Mouse (Mus musculus): ENCODE measurements around the gene Plin3. TPM values are rescaled to one million over a fixed set of nuclear protein-coding genes. Genes with fewer than 3 reads are reported as not detected.
"Not testable (repeated sequence)": the region's sequence is repeated elsewhere in the genome, so short reads cannot be mapped to it uniquely, and the experiment has no call there.

Gene Plin3
- total RNA-seq, 2 experiments from 2014 or later: 3.8 to 5.4 TPM

DNA sequence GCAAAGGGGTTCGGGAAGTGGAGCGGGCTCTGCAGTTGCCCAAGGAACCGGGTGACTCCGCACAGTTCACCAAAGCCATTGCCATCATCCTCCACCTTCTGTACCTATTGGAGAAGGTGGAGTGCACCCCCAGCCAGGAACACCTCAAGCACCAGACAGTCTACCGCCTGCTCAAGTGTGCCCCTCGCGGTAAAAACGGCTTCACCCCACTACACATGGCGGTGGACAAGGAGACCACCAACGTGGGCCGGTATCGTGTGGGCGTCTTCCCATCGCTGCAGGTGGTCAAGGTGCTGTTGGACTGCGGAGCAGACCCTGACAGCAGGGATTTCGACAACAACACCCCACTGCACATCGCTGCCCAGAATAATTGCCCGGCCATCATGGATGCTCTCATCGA, 34.4 kb downstream of the Plin3 start:
- DNase-seq (ENCODE audit: extremely low spot score in 1 of 2, low spot score in 2 of 2); intact Hi-C loops (cut with DNase I): not testable (repeated sequence)

DNA sequence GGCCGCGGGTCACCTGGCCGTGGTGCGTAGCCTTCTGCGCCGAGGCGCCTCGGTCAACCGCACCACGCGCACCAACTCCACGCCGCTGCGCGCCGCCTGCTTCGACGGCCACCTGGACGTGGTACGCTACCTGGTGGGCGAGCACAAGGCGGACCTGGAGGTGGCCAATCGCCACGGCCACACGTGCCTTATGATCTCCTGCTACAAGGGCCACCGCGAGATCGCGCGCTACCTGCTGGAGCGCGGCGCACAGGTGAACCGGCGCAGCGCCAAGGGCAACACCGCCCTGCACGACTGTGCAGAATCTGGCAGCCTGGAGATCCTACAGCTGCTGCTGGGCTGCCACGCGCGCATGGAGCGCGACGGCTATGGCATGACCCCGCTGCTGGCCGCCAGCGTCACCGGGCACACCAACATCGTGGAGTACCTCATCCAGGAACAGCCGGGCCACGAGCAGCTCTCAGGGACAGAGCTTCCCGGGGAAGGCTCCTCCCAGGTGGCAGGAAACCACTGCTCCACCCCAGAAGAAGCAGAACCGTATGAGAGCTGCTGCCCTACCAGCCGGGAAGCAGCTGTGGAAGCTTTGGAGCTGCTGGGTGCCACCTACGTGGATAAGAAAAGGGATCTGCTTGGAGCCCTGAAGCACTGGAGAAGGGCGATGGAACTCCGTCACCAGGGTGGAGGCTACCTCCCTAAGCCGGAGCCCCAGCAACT, 35.3 kb downstream of the Plin3 start:
- intact Hi-C loops (cut with DNase I): no loop called here
- peak in 1 of 2 experiments; percentile 55 for DNase-seq (ENCODE audit: extremely low spot score in 1 of 2, low spot score in 2 of 2)

DNA sequence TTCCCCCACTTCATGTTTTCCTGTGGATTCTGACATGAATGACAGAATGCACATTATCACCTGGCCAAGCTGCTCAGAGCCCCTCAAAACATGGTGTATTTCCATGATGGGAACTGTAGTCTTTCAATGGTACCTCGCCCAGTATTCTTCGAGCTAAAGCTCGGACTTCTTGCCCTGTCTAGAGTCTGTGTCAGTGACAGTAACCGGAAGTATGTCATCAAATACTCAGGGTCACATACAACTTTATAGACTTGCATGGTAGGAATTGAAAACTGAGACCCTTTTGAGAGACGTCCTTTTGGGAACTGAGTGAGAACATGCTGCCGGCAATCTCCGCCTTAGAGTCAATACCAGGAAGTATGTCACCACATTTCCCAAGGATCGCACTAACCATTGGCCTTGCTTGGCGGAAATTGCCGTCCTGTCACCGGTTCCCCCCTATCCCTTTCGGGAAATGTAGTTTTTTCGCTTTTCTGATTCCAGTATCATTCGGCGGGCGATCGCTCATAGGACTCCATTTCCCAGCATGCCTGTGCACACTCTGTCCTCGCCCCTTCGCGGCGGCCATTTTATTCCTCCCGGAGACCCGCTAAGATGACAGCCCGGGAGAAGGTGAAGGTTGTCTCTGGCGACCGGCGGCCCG, 36.3 kb downstream of the Plin3 start, which contains the start of gene Fem1a:
Gene Fem1a (plus strand): TSS at position 572 of the 643 bp plus-strand sequence.
- intact Hi-C loops (cut with DNase I): no loop called here
- DNase-seq (ENCODE audit: extremely low spot score in 1 of 2, low spot score in 2 of 2): peak; percentile 95 to 98

DNA sequence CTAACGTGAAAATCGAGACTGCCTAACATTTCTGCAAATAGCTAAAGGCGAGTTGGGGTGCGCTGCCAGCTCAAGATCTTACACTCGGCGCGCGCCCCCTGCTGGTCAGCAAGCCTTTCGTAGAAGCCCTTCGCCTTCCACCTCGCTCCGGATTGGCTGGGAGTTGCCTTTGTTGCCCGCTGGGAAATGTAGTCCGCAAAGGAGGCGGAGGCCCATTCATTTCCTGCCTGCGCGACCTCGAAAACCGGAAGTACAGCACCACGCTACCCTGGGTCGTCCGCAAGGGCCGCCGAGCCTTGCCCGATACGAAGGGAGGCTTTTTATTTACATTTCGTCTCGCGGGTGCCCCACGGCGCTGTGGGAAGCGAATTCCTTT, 36.8 kb downstream of the Plin3 start:
- DNase-seq (ENCODE audit: extremely low spot score in 1 of 2, low spot score in 2 of 2): peak; percentile 99
- intact Hi-C loops (cut with DNase I): no loop called here

DNA sequence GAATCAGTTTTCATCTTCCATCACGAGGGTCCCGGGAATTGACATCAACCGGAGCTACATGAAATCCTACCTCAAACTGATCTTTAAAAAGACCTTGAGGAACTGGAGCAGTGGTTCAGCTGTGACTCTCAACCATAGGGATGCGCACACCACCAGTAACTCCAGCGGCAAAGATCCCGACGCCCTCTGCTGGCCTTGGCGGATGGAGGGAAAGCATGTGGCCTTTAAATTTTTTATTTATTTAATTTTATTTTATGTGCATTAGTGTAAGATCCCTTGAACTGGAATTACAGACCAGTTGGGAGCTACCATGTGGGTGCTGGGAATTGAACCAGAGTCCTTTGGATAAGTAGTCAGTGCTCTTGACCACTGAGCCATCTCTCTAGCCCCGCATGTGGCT, 37.2 kb downstream of the Plin3 start:
- DNase-seq (ENCODE audit: extremely low spot score in 1 of 2, low spot score in 2 of 2): peak; percentile 62 to 74
- intact Hi-C loops (cut with DNase I): no loop called here

DNA sequence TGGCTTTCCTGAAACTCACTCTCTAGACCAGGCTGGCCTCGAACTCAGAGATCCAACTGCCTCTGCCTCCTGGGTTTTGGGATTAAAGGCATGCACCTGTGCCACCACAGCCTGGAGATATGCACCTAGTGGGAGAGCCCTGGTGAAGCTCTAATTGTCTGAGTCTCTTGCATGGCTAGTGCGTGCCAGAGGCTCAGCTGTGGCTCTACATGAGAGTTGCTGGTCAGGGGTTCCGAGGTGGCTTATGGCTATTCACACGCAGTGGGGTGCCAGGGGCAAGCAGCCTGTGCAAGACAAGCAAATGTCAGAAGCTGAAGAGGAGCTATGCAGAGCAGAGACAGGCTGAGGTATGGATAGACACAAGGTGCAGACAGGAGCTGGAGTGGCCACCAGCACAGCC, 38.0 kb downstream of the Plin3 start:
- intact Hi-C loops (cut with DNase I): loop anchor here (5.0 kb wide), 2 partner anchors 37 to 122 kb away; partner anchors contain the start of gene Dpp9
- no peak for DNase-seq (ENCODE audit: extremely low spot score in 1 of 2, low spot score in 2 of 2)

DNA sequence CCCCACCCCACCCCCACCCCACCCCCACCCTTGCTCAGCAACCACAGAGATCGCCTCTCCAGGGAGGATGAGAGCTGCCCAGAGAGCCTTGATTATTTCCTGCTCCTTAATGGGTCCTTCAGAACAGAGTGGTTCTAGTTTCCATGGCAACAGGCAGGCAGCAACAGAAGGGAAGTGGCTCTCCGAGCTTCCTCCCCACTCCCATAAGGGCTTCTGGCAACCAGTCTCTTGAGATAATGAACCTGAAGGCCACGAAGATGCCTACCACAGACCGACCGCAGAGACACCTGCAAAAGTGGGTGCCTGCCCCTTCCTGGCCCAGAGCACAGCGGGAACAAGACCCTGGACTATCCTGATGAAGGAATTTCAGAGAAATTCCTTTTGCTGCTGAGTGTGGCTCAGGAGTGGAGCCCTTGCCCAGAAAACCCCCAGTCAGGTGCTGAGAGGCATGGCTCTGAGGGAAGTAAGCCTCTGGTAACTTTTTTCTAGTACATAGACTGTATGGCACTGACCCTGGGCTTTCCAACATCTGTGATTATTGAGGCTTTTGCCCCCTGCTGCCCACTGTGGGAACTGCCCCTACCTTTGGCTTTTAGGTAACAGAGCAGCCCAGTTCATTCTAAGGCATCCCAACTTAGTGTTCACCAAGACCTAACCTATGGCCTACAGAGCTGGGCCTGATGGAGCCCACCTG, 41.4 kb downstream of the Plin3 start:
- peak; percentile 70 to 78 for DNase-seq (ENCODE audit: extremely low spot score in 1 of 2, low spot score in 2 of 2)
- intact Hi-C loops (cut with DNase I): loop anchor here (5.0 kb wide), 2 partner anchors 34 to 119 kb away; partner anchors contain the start of gene Dpp9

DNA sequence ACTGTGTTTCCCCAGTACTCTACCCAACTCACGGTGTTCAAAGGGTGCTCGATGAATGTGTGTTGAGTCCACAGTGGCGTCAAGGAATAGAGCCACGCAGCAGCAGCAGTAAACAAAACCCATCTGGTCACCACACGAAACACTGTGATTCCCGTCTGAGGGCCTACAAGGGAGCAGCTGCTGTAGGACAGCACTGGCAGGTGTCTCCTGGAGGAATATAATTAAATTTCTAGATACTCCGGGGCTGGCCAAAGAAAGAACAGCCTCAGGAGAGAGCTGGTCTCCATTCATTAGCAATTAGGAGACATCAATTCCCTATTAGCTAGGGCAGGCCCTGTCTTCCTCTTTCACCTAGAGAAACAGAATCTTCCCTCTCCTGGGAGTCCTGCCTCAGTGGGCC, 47.1 kb downstream of the Plin3 start:
- no peak for DNase-seq (ENCODE audit: extremely low spot score in 1 of 2, low spot score in 2 of 2)
- intact Hi-C loops (cut with DNase I): no loop called here

DNA sequence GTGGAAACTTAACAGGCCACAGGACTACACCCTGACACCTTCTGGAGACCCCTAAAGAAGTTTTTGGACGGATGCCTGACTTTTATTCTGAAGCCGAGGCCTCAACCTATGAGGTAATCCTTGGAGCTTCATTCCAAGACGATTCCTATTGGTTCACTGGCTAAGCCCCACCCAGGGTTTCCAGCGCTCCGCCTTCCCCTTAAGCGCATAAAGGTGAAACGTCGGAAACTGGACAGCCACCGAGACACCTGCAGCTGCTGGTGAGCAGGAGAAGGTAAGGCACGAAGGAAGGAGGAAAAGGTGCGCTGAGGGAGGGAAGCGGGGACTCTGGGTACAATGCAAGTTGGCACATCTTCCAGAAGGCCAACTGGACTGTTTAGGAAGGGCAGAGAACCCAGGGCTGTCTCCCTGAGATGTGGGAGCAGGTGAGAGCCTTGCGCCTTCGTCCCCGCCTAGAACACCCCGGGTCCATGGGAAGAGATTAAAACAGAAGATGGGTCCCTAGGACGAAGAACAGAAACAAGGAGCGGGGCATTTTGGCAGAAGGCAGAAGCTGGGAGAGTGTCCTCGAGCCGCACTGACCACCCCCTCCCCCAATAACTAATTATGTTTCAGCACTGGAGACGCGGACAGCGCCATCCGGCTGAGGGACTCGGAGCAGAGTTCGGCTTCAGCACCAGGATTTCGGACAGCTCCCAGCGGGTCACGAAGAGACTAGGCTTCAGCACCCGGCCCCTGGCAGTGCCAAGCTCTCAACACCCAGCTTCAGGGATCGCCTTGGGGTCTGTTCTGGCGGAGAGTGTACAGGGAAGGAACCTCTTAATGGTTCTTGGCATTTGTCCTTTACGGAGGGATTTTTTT, 50.9 kb downstream of the Plin3 start:
- peak; percentile 76 to 88 for DNase-seq (ENCODE audit: extremely low spot score in 1 of 2, low spot score in 2 of 2)
- intact Hi-C loops (cut with DNase I): no loop called here

DNA sequence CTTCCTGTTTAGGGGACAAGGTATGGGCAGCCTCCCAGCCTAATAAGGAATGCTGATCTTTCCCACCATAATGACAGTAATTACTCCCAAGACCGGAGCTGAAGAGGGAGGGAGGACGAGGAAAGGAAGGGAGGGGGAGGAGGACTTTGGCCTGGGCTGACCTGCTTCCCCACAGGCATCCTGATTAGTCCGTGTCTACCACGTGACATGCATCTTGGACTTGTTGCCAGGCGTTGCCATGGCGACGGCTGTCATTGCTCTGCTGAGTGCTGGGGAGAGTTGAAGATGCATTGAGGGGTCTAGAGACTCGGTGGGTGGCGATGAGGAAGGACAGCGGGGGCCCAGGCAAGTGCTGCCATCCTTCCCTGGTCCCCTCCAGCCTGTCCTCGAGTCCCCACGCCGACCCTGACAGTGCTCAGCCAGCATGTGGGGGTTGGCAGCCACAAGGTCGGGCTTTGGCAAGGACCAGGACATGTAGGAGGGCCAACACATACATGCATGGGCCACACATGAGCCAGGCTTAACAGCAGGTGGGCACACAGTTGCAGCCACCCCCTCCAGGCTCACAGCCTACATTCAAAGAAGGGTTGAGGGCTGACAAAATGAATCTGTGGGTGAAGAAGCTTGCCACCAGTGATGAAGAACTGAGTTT, 58.7 kb downstream of the Plin3 start:
- DNase-seq (ENCODE audit: extremely low spot score in 1 of 2, low spot score in 2 of 2): peak; percentile 90 to 91
- intact Hi-C loops (cut with DNase I): no loop called here

DNA sequence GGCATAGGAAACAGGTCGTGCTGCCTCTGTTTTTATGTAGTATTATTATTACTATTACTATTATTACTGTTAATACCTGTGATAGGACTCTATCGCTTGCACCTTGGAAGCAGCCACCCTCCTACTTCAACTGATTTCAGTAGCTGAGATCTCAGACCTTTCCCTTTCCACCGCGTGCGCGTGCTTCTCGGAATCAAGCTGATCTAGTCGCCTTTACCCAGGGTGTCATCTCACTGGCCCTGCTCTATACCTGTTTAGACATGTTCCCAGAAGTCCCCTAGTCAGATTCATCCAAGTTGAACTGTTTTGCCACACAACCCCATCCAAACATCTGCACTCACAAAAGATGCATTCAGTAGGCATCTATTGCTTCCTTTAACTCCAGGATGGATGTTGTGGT, 59.3 kb downstream of the Plin3 start:
- intact Hi-C loops (cut with DNase I): no loop called here
- no peak for DNase-seq (ENCODE audit: extremely low spot score in 1 of 2, low spot score in 2 of 2)

DNA sequence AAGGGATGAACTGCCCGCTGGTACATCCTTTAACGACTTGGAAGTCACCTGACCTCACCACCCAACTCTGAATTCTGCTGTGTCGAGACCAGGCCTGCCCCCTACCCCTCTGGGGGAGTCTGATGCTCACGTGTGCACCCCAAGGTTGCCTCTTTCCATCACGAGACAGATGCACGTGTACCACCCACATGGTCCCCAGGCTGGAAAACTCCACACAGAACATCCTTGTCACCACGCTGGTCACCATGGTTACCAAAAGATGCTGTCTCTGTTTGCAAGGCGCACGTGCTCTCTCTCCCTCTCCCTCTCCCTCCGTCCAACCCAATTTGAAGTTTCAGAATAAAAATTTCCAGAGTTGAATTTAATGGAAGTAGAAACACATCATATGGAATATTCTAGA, 62.7 kb downstream of the Plin3 start:
- DNase-seq (ENCODE audit: extremely low spot score in 1 of 2, low spot score in 2 of 2): peak; percentile 74 to 82
- intact Hi-C loops (cut with DNase I): no loop called here

Small RNA genes lying within 50 kb of the gene (microRNA-seq; reads per million reads assigned to microRNA genes)
- gene Mir7b: 1,034 reads per million, percentile 77 among the genes with 10 or more reads in this experiment

Other genes starting within 250 kb of the Plin3 start
- 10 to 100 TPM; 79.8 to 87.9 TPM for gene Ubxn6, start 217.8 kb downstream of the Plin3 start, total RNA-seq (2021)
- 100 to 1,000 TPM in 1 of 2 experiments, 10 to 100 TPM in 1; 96.5 to 104 TPM for gene Hdgfl2, start 213.2 kb downstream of the Plin3 start, total RNA-seq (2021)
- 1 to 10 TPM in 1 of 2 experiments, under 1 TPM in 1; 0.14 to 1.4 TPM for gene Plin4, start 183.1 kb downstream of the Plin3 start, total RNA-seq (2021)
- 1 to 10 TPM in 1 of 2 experiments, under 1 TPM in 1; 0.75 to 1.2 TPM for gene Plin5, start 175.3 kb downstream of the Plin3 start, total RNA-seq (2021)
- gene Lrg1, start 170.9 kb downstream of the Plin3 start, total RNA-seq (2021): under 1 TPM; 0.49 to 0.79 TPM
- gene Sema6b, start 152.5 kb downstream of the Plin3 start, total RNA-seq (2021): 100 to 1,000 TPM; 119 to 123 TPM
- gene Tnfaip8l1, start 130.4 kb downstream of the Plin3 start, total RNA-seq (2021): 10 to 100 TPM in 1 of 2 experiments, 1 to 10 TPM in 1; 9.3 to 11.1 TPM
- 10 to 100 TPM; 49.4 to 51.4 TPM for gene Mydgf, start 109.0 kb downstream of the Plin3 start, total RNA-seq (2021)
- 10 to 100 TPM; 43.8 to 44.8 TPM for gene Dpp9, start 74.0 kb downstream of the Plin3 start, total RNA-seq (2021)
- 10 to 100 TPM; 45.4 TPM for gene Fem1a, start 36.1 kb downstream of the Plin3 start, total RNA-seq (2021)
- 1 to 10 TPM; 4.0 to 4.2 TPM for gene Ticam1, start 16.1 kb downstream of the Plin3 start, total RNA-seq (2021)
- not detected for gene Arrdc5, start 7.4 kb upstream of the Plin3 start, total RNA-seq (2021)
- 1 to 10 TPM; 4.2 to 5.6 TPM for gene Uhrf1, start 10.4 kb upstream of the Plin3 start, total RNA-seq (2021)
- 10 to 100 TPM; 82.9 to 83.5 TPM for gene Kdm4b, start 33.2 kb upstream of the Plin3 start, total RNA-seq (2021)
- 100 to 1,000 TPM; 667 to 674 TPM for gene Ptprs, start 183.6 kb upstream of the Plin3 start, total RNA-seq (2021)
- gene Znrf4, start 219.6 kb upstream of the Plin3 start, total RNA-seq (2021): not detected

All from left cerebral cortex, postnatal 10 days (tissue).